8 mouse cellular contexts compared by ENCODE assay signal in the genomic region with DNA sequence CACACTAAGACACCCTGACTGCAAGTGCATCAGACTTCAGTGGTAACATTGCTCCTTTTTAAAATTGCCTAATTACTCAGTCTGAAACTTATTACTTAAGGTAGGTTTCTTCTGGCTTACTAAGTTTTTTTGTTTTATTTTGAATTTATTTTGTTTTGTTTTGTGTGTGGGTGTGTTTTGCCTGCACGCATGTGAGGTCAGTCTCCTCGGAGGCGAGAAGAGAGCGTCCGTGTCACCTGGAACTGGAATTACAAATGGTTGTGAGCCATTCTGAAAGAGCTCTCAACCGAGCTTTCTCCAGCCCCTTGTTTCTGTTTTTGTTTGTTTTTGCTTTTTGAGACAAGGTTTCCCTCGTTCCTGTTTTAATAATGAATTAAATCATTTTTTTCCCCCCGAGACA. TPM values are rescaled to one million over a fixed set of nuclear protein-coding genes. Genes with fewer than 3 reads are reported as not detected.
DNase-seq lines count a peak whose midpoint lies in the region; ATAC-seq and TF ChIP-seq lines count a peak whose summit lies in the region.

No protein-coding gene starts in this region.

- peaks cover 5% of the 10 kb centered on the region for H3K4me1 ChIP-seq in cerebellum, adult 2 months (ENCODE audit: control insufficient read depth, insufficient read depth, low read length)
- H3K4me1 ChIP-seq in neural tube, embryonic 11.5 days (ENCODE audit: control insufficient read depth, insufficient read depth, low read length): peaks cover 16% of the 10 kb centered on the region
- H3K4me1 ChIP-seq in liver, embryonic 13.5 days (replicated peaks): peaks cover 43% of the 10 kb centered on the region

- H3K36me3 ChIP-seq in neural tube, embryonic 11.5 days (ENCODE audit: control insufficient read depth, insufficient read depth, low read length): peaks cover 5% of the 10 kb centered on the region; the same call in 1 of the 2 replicates
- peaks cover 31% of the 10 kb centered on the region for H3K36me3 ChIP-seq in liver, embryonic 13.5 days

- H3K4me3 ChIP-seq in cerebellum, adult 2 months (replicated peaks; ENCODE audit: insufficient read depth, low read depth, low read length): peak overlapping the region; percentile 66
- peak overlapping the region; percentile 49 for H3K4me3 ChIP-seq in neural tube, embryonic 11.5 days (ENCODE audit: low read depth, low read length)
- peak overlapping the region; percentile 47 for H3K4me3 ChIP-seq in liver, embryonic 13.5 days (replicated peaks)

- H3K4me2 ChIP-seq in neural tube, embryonic 11.5 days (ENCODE audit: low read depth): peak overlapping the region; percentile 61
- H3K4me2 ChIP-seq in liver, embryonic 13.5 days: peak overlapping the region; percentile 67

- H3K9me3 ChIP-seq in neural tube, embryonic 11.5 days (ENCODE audit: control insufficient read depth, low read length): no peaks in the 10 kb centered on the region
- no peaks in the 10 kb centered on the region for H3K9me3 ChIP-seq in liver, embryonic 13.5 days (replicated peaks)

- TF ChIP-seq CTCF in cerebellum, adult 2 months (IDR thresholded peaks at IDR 0.05; ENCODE audit: borderline replicate concordance, insufficient read depth, low read depth, low read length): no peak

- DNase-seq in cerebellum, adult 2 months: no peak
- DNase-seq in cerebellum, postnatal 4 days (ENCODE audit: low spot score in 2 of 2): no peak
- no peak for DNase-seq in neural tube, embryonic 11.5 days (ENCODE audit: low spot score)
- DNase-seq in neural tube, embryonic 10.5 days (ENCODE audit: extremely low spot score, low spot score): no peak
- DNase-seq in liver, embryonic 13.5 days: no peak
- no peak for DNase-seq in adrenal gland, adult 18-20 months (ENCODE audit: low spot score in 2 of 2)

- H3K27me3 ChIP-seq in cerebellum, adult 2 months (ENCODE audit: control insufficient read depth, insufficient read depth, low read length): no peaks in the 10 kb centered on the region
- H3K27me3 ChIP-seq in neural tube, embryonic 11.5 days (ENCODE audit: control insufficient read depth, insufficient read depth, low read length): no peaks in the 10 kb centered on the region
- H3K27me3 ChIP-seq in liver, embryonic 13.5 days: no peaks in the 10 kb centered on the region

- WGBS in cerebellum, adult 2 months: 29% methylated on average over 8 of the region's 8 CpGs
- WGBS in neural tube, embryonic 11.5 days: 42% methylated on average over 8 of the region's 8 CpGs
- WGBS in liver, embryonic 13.5 days (ENCODE audit: insufficient replicate concordance): 50% methylated on average over 8 of the region's 8 CpGs

- H3K9ac ChIP-seq in neural tube, embryonic 11.5 days (ENCODE audit: low read length): peak overlapping the region; percentile 54
- H3K9ac ChIP-seq in liver, embryonic 13.5 days: peak overlapping the region; percentile 64

- no peak; the same call in 1 of the 2 replicates for ATAC-seq in neural tube, embryonic 11.5 days (ENCODE audit: insufficient read depth, low FRiP score, low TSS enrichment)
- no peak; the same call in 1 of the 2 replicates for ATAC-seq in liver, embryonic 13.5 days (ENCODE audit: low read depth)
- no peak for ATAC-seq in activated CD4-positive, CD25-positive, alpha-beta regulatory T cell, adult 4 months
- ATAC-seq in frontal cortex, adult (ENCODE audit: low TSS enrichment): no peak

- no peak for TF ChIP-seq POLR2A in cerebellum, adult 2 months (IDR thresholded peaks at IDR 0.05; ENCODE audit: borderline replicate concordance, insufficient read depth, low read length)

- peak overlapping the region; percentile 69; the same call in 1 of the 2 replicates for H3K27ac ChIP-seq in cerebellum, adult 2 months (ENCODE audit: insufficient read depth, low read length)
- peak overlapping the region; percentile 87 for H3K27ac ChIP-seq in neural tube, embryonic 11.5 days (ENCODE audit: low read depth, low read length)
- H3K27ac ChIP-seq in liver, embryonic 13.5 days: peak overlapping the region; percentile 74

RNA-seq across cellular contexts. Expression of a gene that starts 0.6 kb away (rescaled TPM):
- 47.4 and 55.0 TPM in 2 replicates for polyA plus RNA-seq in cerebellum, adult 2 months (2012; rRNA removed)
- 92.5 and 102 TPM in 2 replicates for polyA plus RNA-seq in neural tube, embryonic 11.5 days (2014; fragmentation: Nextera tagmentation; extraction: Ambion mirVana)
- polyA plus RNA-seq in liver, embryonic 13.5 days (2015; fragmentation: Nextera tagmentation; extraction: Ambion mirVana): 86.1 and 90.7 TPM in 2 replicates
- 10 to 100 TPM; 34.1 to 44.6 TPM for total RNA-seq in adrenal gland, adult 18-20 months (2021)
- polyA plus RNA-seq in activated CD4-positive, CD25-positive, alpha-beta regulatory T cell, adult 4 months (2017; shearing (Covaris generic)): 10 to 100 TPM; 20.6 to 26.9 TPM

RNA-seq across cellular contexts. Expression of a gene that starts 16.9 kb away (rescaled TPM):
- polyA plus RNA-seq in cerebellum, adult 2 months (2012; rRNA removed): 10.3 and 13.2 TPM in 2 replicates
- 8.9 and 9.7 TPM in 2 replicates for polyA plus RNA-seq in neural tube, embryonic 11.5 days (2014; fragmentation: Nextera tagmentation; extraction: Ambion mirVana)
- polyA plus RNA-seq in liver, embryonic 13.5 days (2015; fragmentation: Nextera tagmentation; extraction: Ambion mirVana): 5.9 and 6.5 TPM in 2 replicates
- 100 to 1,000 TPM; 245 to 387 TPM for total RNA-seq in adrenal gland, adult 18-20 months (2021)
- polyA plus RNA-seq in activated CD4-positive, CD25-positive, alpha-beta regulatory T cell, adult 4 months (2017; shearing (Covaris generic)): under 1 TPM in 1 of 2 experiments, not detected in 1; 0.56 TPM

RNA-seq across cellular contexts. Expression of a gene that starts 19.9 kb away (rescaled TPM):
- not detected in 2 replicates for polyA plus RNA-seq in cerebellum, adult 2 months (2012; rRNA removed)
- 3.9 and 16.9 TPM in 2 replicates for polyA plus RNA-seq in neural tube, embryonic 11.5 days (2014; fragmentation: Nextera tagmentation; extraction: Ambion mirVana)
- polyA plus RNA-seq in liver, embryonic 13.5 days (2015; fragmentation: Nextera tagmentation; extraction: Ambion mirVana): 9.9 and 14.3 TPM in 2 replicates
- total RNA-seq in adrenal gland, adult 18-20 months (2021): not detected
- not detected for polyA plus RNA-seq in activated CD4-positive, CD25-positive, alpha-beta regulatory T cell, adult 4 months (2017; shearing (Covaris generic))

RNA-seq across cellular contexts. Expression of a gene that starts 40.8 kb away (rescaled TPM):
- polyA plus RNA-seq in cerebellum, adult 2 months (2012; rRNA removed): 15.0 and 19.3 TPM in 2 replicates
- 5.0 and 6.2 TPM in 2 replicates for polyA plus RNA-seq in neural tube, embryonic 11.5 days (2014; fragmentation: Nextera tagmentation; extraction: Ambion mirVana)
- 2.0 and 2.2 TPM in 2 replicates for polyA plus RNA-seq in liver, embryonic 13.5 days (2015; fragmentation: Nextera tagmentation; extraction: Ambion mirVana)
- 1 to 10 TPM; 4.9 to 5.3 TPM for total RNA-seq in adrenal gland, adult 18-20 months (2021)
- polyA plus RNA-seq in activated CD4-positive, CD25-positive, alpha-beta regulatory T cell, adult 4 months (2017; shearing (Covaris generic)): 10 to 100 TPM; 20.6 to 22.5 TPM
